Mouse (Mus musculus) G1E (cell line): ENCODE measurements around the gene Cacybp. TPM values are rescaled to one million over a fixed set of nuclear protein-coding genes. Genes with fewer than 3 reads are reported as not detected.
A peak's percentile ranks its signal among the peaks of the same experiment; 100 is the strongest.

Experiments
- ATAC-seq: 2 replicates; pipeline ENCODE4 v1.8.0; 2016; ENCODE audit warnings: mild to moderate bottlenecking; ENCODE audit not compliant: insufficient number of reproducible peaks, poor library complexity, low FRiP score, severe bottlenecking; ENCODE audit errors: extremely low read depth
- DNase-seq: peaks from one replicate; pipeline ENCODE4 v3.0.0; 2012; ENCODE audit warnings: low spot score
- H3K27me3 ChIP-seq: 2 replicates; pipeline ENCODE4 v1.6.1; 2012; ENCODE audit warnings: mild to moderate bottlenecking, low read length, inconsistent platforms; ENCODE audit not compliant: insufficient read depth
- H3K36me3 ChIP-seq: replicated peaks from 2 replicates; pipeline ENCODE3; 2012; ENCODE audit warnings: mild to moderate bottlenecking, inconsistent platforms
- H3K4me1 ChIP-seq: 2 replicates; pipeline ENCODE4 v1.6.1; 2012; ENCODE audit warnings: low read depth, low read length, inconsistent platforms, mixed read lengths; ENCODE audit not compliant: insufficient read depth
- H3K4me3 ChIP-seq: 2 replicates; pipeline ENCODE4 v1.5.1; 2012; ENCODE audit warnings: low read depth, mild to moderate bottlenecking, inconsistent platforms, low read length, moderate library complexity, mixed read lengths
- H3K9me3 ChIP-seq: replicated peaks from 2 replicates; pipeline ENCODE4 v1.6.1; 2012; ENCODE audit warnings: inconsistent platforms
- CTCF ChIP-seq: IDR thresholded peaks from 2 replicates; pipeline ENCODE4 v1.5.1; 2012; ENCODE audit warnings: low read depth, low read length, inconsistent platforms, mixed read lengths
- GATA1 ChIP-seq: IDR thresholded peaks from 2 replicates; pipeline ENCODE4 v1.6.1; 2012; ENCODE audit warnings: borderline replicate concordance, low read length, inconsistent platforms, mixed read lengths
- GATA2 ChIP-seq: IDR thresholded peaks from 2 replicates; pipeline ENCODE4 v1.6.1; 2012; ENCODE audit warnings: low read depth, low read length, inconsistent platforms, borderline replicate concordance
- POLR2AphosphoS5 ChIP-seq: IDR thresholded peaks from 2 replicates; pipeline ENCODE4 v1.6.1; 2012; ENCODE audit warnings: low read depth, low read length, inconsistent platforms; ENCODE audit not compliant: insufficient replicate concordance
- TAL1 ChIP-seq: conservative IDR thresholded peaks from 2 replicates; pipeline ENCODE4 v1.6.1; 2012; ENCODE audit warnings: low read depth, low read length, inconsistent platforms, mixed read lengths
- polyA plus RNA-seq: library from polyadenylated mRNA; stranded (reverse); fragments of >175 nt; gene quantifications from 2 replicates; pipeline ENCODE4 v1.2.3, GENCODE M21; 2012
- total RNA-seq, 2 experiments: library from RNA; stranded (forward) in 1 of 2; stranded (reverse) in 1 of 2; fragments of 200-1000 nt in 1 of 2; fragments of >200 nt in 1 of 2; fragmentation: Nextera tagmentation in 1 of 2; gene quantifications; 2 replicates each; pipeline ENCODE4 v1.2.3; 2014 to 2017

Gene Cacybp
- total RNA-seq (2014; fragmentation: Nextera tagmentation) (225 and 301 TPM in 2 replicates), total RNA-seq (2017) (151 and 185 TPM in 2 replicates), polyA plus RNA-seq (81.0 and 83.8 TPM in 2 replicates)

DNA sequence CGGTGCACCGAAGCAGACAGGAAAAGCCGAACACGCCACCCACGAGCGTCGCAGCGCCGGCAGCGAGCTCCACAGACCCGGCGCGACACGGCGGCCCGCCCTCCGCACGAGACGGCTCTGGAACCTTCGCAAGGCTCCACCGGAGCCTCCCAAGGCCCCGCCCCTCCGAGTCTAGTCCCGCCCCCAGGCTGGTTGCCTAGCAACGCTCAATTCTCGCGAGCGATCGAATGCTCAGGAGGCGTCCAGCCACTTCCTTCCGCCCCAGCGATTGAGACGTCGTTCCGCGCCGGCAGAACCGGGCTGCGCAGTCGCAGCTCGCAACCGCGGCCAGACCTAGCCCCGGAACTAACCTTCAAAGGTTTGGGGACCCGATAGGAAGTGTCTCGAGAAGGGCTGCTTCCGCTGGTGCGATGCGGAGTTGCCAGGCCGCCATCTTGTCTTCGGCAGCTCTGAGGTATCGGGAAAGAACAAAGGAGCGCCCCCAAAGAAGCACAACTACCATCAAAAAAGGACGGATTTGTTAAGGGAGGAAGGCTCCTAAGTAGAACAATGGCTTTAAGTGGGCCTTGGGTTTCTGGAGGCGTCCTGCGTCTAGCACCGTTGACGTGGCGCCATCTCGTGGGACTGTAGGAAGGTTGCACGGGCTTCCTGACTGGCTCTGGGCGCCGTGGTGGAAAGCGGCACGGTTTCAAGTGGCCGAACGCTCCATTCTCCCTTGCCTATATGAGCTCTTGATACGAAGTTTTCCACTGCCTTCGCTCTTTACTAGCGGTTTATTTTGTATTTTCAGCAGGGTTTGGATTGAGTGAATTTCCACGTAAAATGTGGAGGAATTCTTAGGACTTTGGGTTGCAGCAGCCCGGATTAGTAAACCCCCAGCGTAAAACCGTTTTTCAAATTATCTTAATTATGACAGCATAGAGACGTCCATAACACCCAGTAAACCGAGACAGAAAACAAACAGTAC, at the start of gene Cacybp:
Gene Cacybp, minus strand, starts transcription at position 173 of the 967 bp plus-strand sequence.
- peaks cover 15% of the 10 kb centered on the region for H3K36me3 ChIP-seq
- TF ChIP-seq CTCF (peak; percentile 34; the same call in 1 of the 2 replicates), GATA2 (no peak), GATA1 (no peak), TAL1 (no peak)
- no peaks in the 10 kb centered on the region for H3K9me3 ChIP-seq
- DNase-seq: peak; percentile 66
- H3K4me1 ChIP-seq: peaks cover 26% of the 10 kb centered on the region
- H3K4me3 ChIP-seq: peak within 1 kb of the TSS; percentile 95
- peak; percentile 89 for ATAC-seq
- H3K27me3 ChIP-seq: no peaks in the 10 kb centered on the region

GRCm38 (mm10) chr1:160262415-160262814, 49.7 kb upstream of the Cacybp start:
- TF ChIP-seq GATA2 (no peak), TAL1 (no peak), POLR2AphosphoS5 (no peak), CTCF (no peak), GATA1 (no peak)
- no peaks in the 10 kb centered on the region for H3K9me3 ChIP-seq
- DNase-seq: no peak
- no peaks in the 10 kb centered on the region for H3K27me3 ChIP-seq
- no peak overlapping the region for H3K4me3 ChIP-seq
- H3K36me3 ChIP-seq: peaks cover 21% of the 10 kb centered on the region
- ATAC-seq: no peak
- H3K4me1 ChIP-seq: peaks cover 23% of the 10 kb centered on the region

DNA sequence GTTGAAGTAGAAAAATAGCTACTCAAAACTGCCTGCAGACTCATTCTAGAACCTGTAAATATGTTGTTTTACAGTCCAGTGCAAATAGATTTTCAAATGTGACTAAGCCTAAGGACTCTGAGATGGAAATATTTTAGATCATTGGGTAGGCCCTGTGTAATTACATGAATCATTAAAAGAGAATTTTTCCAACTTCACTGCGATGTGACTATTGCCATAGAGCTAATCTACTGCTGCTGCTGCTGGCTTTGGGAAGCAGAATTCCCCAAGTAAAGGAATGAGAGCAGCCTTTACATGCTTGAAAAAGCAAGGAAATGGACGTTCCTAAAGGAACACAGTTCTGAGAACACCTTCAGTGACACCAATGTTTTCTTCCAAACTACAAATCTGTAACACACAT, 49.2 kb upstream of the Cacybp start:
- no peaks in the 10 kb centered on the region for H3K27me3 ChIP-seq
- H3K4me1 ChIP-seq: peaks cover 21% of the 10 kb centered on the region
- TF ChIP-seq CTCF: no peak
- TF ChIP-seq POLR2AphosphoS5: no peak
- no peak for TF ChIP-seq GATA1
- no peak for TF ChIP-seq TAL1
- no peak for TF ChIP-seq GATA2
- H3K4me3 ChIP-seq: no peak overlapping the region
- no peaks in the 10 kb centered on the region for H3K9me3 ChIP-seq
- peaks cover 23% of the 10 kb centered on the region for H3K36me3 ChIP-seq
- DNase-seq (no peak), ATAC-seq (no peak)

- DNase-seq: no peak
- no peak for ATAC-seq
- no peak overlapping the region for H3K4me3 ChIP-seq
- no peaks in the 10 kb centered on the region for H3K9me3 ChIP-seq
- TF ChIP-seq POLR2AphosphoS5 (no peak), GATA2 (no peak), GATA1 (no peak), CTCF (no peak), TAL1 (no peak)
- peaks cover 31% of the 10 kb centered on the region for H3K36me3 ChIP-seq
- H3K27me3 ChIP-seq: no peaks in the 10 kb centered on the region
- peaks cover 20% of the 10 kb centered on the region for H3K4me1 ChIP-seq
These were observed 47.9 kb upstream of the Cacybp start for GRCm38 (mm10) chr1:160260605-160261004.

GRCm38 (mm10) chr1:160259884-160260283, 47.2 kb upstream of the Cacybp start:
- no peak for DNase-seq
- peaks cover 34% of the 10 kb centered on the region for H3K36me3 ChIP-seq
- TF ChIP-seq TAL1: no peak
- no peak for TF ChIP-seq CTCF
- no peak for TF ChIP-seq GATA1
- no peak for TF ChIP-seq GATA2
- no peak for TF ChIP-seq POLR2AphosphoS5
- no peaks in the 10 kb centered on the region for H3K27me3 ChIP-seq
- no peak for ATAC-seq
- H3K9me3 ChIP-seq: no peaks in the 10 kb centered on the region
- H3K4me3 ChIP-seq: no peak overlapping the region
- H3K4me1 ChIP-seq: peaks cover 20% of the 10 kb centered on the region

DNA sequence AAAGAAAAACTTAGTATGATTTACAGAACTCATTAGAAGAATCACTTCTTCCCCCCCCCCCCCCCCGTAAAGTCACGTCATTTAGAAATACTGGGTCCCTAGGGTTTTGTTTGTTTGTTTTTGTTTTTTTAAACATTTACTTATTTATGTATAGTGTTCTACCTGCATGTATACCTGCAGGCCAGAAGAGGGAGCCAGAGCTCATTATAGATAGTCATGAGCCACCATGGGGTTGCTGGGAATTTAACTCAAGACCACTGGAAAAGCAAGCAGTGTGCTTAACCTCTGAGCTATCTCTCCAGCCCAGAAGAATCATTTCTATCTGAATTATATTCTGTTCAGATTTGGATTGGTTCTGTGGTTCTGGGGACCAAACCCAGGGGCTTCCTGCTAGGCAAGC, 40.4 kb upstream of the Cacybp start:
- H3K9me3 ChIP-seq: no peaks in the 10 kb centered on the region
- H3K27me3 ChIP-seq: no peaks in the 10 kb centered on the region
- ATAC-seq (no peak), DNase-seq (no peak)
- TF ChIP-seq GATA2 (no peak), CTCF (no peak), TAL1 (no peak), POLR2AphosphoS5 (no peak), GATA1 (no peak)
- peaks cover 37% of the 10 kb centered on the region for H3K36me3 ChIP-seq
- H3K4me1 ChIP-seq: peaks cover 6% of the 10 kb centered on the region; the same call in 1 of the 2 replicates
- H3K4me3 ChIP-seq: no peak overlapping the region
